Mouse (Mus musculus) testis, adult 2 months (tissue): Measurements from ENCODE around the gene Satb1.

Source experiments
- CTCF ChIP-seq: fragments of 200-500 bp; IDR thresholded peaks from 2 replicates; pipeline ENCODE4 v1.5.1; 2012; ENCODE audit warnings: low read depth, mild to moderate bottlenecking, inconsistent platforms, low read length, moderate library complexity; ENCODE audit not compliant: control insufficient read depth, insufficient read depth, insufficient replicate concordance
- POLR2A ChIP-seq: fragments of 200-500 bp; IDR thresholded peaks from 2 replicates; pipeline ENCODE4 v1.6.1; 2012; ENCODE audit warnings: low read depth, mild to moderate bottlenecking, inconsistent platforms, low read length, moderate library complexity; ENCODE audit not compliant: control insufficient read depth

DNA sequence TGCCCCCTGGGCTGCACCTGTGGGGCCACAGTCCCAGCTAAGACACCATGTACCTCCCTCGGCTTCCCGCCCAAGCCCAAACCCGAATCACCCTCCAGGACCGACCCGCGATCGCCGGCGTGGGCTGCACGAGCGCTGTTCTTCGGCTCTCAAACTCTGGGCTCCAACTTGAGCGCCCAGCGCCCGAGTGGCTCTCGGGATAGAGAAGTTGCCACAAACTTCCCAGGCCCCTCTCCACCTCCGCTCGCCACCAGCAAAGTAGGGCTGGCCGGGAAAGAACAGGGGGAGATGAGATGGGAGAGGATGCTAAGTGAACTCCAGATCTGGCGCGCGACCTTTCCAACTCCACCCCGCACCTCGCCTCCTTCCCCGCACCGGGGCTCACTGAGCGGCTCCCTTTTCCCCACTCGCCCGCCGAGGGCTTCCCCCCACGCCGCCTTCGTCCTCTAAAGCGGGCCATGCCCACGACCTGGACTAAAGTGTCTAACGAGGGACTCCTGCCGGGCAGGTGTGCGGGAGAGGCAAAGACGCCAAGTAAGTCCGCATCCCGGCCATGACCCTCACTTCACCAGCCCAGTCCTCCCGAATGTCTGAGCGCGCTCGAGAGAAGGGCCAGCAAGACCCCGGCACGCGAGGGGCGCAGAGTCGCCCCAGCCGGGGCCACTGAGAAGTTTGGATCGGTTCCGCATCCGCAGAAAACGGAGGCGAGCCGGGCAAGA, 1.2 kb downstream of the Satb1 start:
- TF ChIP-seq POLR2A (no peak), CTCF (no peak)
